Mouse (Mus musculus) hindbrain, embryonic 10.5 days (tissue): ENCODE results near the gene Nuak1. TPM values are rescaled to one million over a fixed set of nuclear protein-coding genes. Genes with fewer than 3 reads are reported as not detected.
A peak's percentile ranks its signal among the peaks of the same experiment; 100 is the strongest.

Source experiments
- DNase-seq: peaks from one replicate; pipeline ENCODE4 v3.0.0-alpha.2; 2017; ENCODE audit warnings: low spot score
- H3K27ac ChIP-seq: fragments of 300-500 bp; sonication (generic); 2 replicates; pipeline ENCODE4 v1.5.1; 2016; ENCODE audit warnings: mild to moderate bottlenecking, moderate library complexity
- H3K27me3 ChIP-seq: fragments of 300-500 bp; sonication (generic); 2 replicates; pipeline ENCODE4 v1.6.1; 2016; ENCODE audit warnings: mild to moderate bottlenecking; ENCODE audit not compliant: poor library complexity, insufficient read depth, severe bottlenecking
- H3K36me3 ChIP-seq: fragments of 300-500 bp; sonication (generic); 2 replicates; pipeline ENCODE4 v1.6.1; 2016; ENCODE audit warnings: mild to moderate bottlenecking, moderate library complexity
- H3K4me1 ChIP-seq: fragments of 300-500 bp; sonication (generic); replicated peaks from 2 replicates; pipeline ENCODE4 v1.6.1; 2016; ENCODE audit warnings: mild to moderate bottlenecking
- H3K4me3 ChIP-seq: fragments of 300-500 bp; sonication (generic); 2 replicates; pipeline ENCODE4 v1.5.1; 2016; ENCODE audit warnings: mild to moderate bottlenecking, moderate library complexity
- H3K9me3 ChIP-seq: fragments of 300-500 bp; sonication (generic); 2 replicates; pipeline ENCODE4 v1.6.1; 2016; ENCODE audit warnings: mild to moderate bottlenecking, moderate library complexity
- WGBS: fragments of 180-500 bp; shearing (Covaris S2); methylation state at CpG from one replicate; pipeline ENCODE4 v1.1.7; 2016; 5-methylcytosine and 5-hydroxymethylcytosine counted together
- polyA plus RNA-seq: library from polyadenylated mRNA; unstranded; fragments of >200 nt; fragmentation: Nextera tagmentation; extraction: Ambion mirVana; gene quantifications from 2 replicates; pipeline ENCODE4 v1.2.1, GENCODE M21; 2016

Gene Nuak1
- polyA plus RNA-seq, 1 experiment from 2014 or later: 3.7 TPM

DNA sequence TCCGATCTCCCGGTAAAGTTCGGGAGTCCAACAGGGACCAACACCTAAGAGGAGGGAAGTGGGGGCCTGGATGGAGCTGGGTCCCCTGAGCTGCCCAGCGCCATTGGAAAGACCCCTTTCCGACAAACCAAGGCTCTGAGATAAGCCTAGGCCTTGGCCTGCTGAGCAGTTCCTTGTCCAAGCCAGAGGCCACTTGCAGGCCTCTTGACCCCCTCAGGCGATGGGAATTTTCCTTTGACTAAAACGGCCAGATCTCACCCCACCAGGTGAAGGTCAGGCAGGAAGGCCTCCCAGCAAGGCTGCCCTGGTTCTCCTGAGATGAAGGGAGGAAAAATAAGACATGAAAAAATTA is 1.0 kb upstream of the Nuak1 start:
- 0% methylated on average over 7 of the region's 7 CpGs for WGBS
- H3K4me1 ChIP-seq: peaks cover 96% of the 10 kb centered on the region
- DNase-seq: peak; percentile 66

DNA sequence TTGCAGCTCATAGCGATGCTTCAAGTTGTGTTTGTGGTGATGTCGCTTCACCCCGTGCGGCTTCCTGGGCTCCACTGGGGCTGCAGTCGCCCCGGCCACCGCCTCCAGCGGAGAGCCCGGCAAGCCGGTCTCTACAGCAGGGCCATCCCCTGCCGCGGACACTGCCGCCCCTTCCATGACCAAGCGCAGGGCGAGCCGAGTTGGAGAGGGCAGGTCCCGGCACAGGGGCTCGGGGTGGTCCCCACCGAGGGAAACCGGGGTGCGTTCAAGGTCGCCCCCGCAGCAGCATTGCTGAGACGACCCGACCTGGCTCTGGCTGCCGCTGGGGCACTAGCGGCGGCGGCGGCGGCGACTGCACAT is 236 bp downstream of the Nuak1 start:
- Histone ChIP-seq H3K9me3 (no peaks in the 10 kb centered on the region), H3K4me3 (peak overlapping the region; percentile 95), H3K4me1 (peaks cover 97% of the 10 kb centered on the region), H3K36me3 (peaks cover 7% of the 10 kb centered on the region), H3K27me3 (no peaks in the 10 kb centered on the region), H3K27ac (peak overlapping the region; percentile 100)
- DNase-seq: no peak
- under 1% methylated on average over 32 of the region's 32 CpGs for WGBS

More for the DNA sequence above, 1.0 kb upstream of the Nuak1 start:
- Histone ChIP-seq H3K4me3 (peak overlapping the region; percentile 95), H3K27ac (peak overlapping the region; percentile 100), H3K9me3 (no peaks in the 10 kb centered on the region), H3K27me3 (no peaks in the 10 kb centered on the region), H3K36me3 (0 out of 2 replicates have a peak, but pooled peaks cover 4% of the 10 kb centered on the region)

DNA sequence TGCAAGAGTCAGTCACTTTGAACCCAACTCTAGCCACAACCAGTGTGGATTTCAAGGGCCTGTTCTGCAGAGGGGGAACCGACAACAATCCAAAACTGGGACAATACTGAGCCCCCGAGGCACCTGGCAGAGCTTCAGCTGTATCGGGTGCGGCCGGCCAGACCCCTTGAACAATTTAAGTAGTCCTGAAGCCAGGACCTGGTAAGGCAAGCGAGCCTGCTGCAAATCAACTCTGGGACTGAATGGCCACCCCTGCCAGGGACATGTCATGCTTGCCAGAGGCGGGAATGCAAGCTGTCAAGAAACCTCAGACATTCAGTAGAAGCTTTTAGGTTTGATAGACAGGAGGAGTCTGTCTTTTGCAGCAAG is 1.2 kb downstream of the Nuak1 start:
- Histone ChIP-seq H3K27ac (peak overlapping the region; percentile 100), H3K4me1 (peaks cover 93% of the 10 kb centered on the region)
- WGBS: 12% methylated on average over 7 of the region's 7 CpGs

DNA sequence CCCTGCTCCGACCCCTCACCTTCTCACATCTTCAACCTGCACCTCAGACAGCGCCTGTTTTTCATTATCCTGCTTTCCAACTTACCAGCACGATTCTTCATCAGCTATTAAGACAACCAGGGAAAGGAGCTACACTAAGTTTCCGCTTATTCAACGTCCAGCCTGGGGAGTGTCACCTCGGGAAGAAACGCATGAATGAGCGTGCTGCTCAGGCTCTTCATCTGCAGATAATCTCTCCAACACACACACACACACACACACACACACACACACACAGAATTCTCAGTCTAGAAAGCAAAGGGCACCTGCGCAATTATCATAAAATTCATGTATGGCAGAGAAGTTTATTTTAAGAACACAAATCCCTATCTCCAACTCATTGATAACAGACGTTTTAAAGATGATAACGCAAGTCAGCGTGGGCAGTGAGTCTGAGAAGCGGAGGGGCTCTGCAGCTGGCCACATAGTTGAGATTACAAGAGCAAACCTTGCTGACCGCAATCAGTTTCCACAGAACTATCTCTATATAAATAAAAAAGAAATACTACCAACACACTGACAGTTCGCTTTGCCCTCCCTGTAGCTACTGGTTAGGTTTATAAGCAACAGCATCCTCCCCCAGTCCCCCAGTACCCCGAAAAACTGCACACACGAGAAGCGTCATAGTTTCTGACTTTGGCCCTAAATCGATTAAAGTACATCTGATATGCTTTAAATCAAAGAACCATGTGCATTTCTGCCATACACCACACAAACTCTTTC is 1.8 kb downstream of the Nuak1 start:
- Histone ChIP-seq H3K9me3 (no peaks in the 10 kb centered on the region), H3K27me3 (no peaks in the 10 kb centered on the region), H3K4me1 (peaks cover 87% of the 10 kb centered on the region), H3K27ac (peak overlapping the region; percentile 100), H3K36me3 (peaks cover 22% of the 10 kb centered on the region), H3K4me3 (peak overlapping the region; percentile 95)
- DNase-seq: no peak
- 32% methylated on average over 19 of the region's 19 CpGs for WGBS

More for the DNA sequence above, 1.2 kb downstream of the Nuak1 start:
- Histone ChIP-seq H3K9me3 (no peaks in the 10 kb centered on the region), H3K27me3 (no peaks in the 10 kb centered on the region), H3K4me3 (peak overlapping the region; percentile 95), H3K36me3 (peaks cover 16% of the 10 kb centered on the region)
- DNase-seq: peak; percentile 48

DNA sequence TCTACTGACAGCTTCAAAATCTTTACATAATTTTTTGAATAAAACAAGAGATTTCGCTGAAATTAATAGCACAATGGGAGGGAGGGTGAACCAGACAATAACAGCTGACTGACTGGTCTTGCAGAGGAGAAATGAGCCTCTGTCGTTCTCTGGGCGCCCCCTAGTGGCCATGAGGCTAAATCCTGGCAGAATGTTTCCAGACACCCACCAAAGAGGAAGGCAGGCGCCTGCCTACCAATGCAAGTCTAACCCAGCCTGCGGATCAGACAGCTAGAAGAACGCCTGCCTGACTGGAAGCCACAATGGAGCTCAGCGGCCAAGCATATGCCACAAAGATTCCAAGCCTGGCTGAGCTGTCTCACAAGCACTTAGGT is 2.4 kb downstream of the Nuak1 start:
- H3K27me3 ChIP-seq: no peaks in the 10 kb centered on the region
- peaks cover 81% of the 10 kb centered on the region for H3K4me1 ChIP-seq
- H3K36me3 ChIP-seq: peaks cover 28% of the 10 kb centered on the region
- no peaks in the 10 kb centered on the region for H3K9me3 ChIP-seq
- DNase-seq: peak; percentile 97
- WGBS: 0% methylated on average over 7 of the region's 7 CpGs
- peak overlapping the region; percentile 95 for H3K4me3 ChIP-seq
- H3K27ac ChIP-seq: peak overlapping the region; percentile 100

DNA sequence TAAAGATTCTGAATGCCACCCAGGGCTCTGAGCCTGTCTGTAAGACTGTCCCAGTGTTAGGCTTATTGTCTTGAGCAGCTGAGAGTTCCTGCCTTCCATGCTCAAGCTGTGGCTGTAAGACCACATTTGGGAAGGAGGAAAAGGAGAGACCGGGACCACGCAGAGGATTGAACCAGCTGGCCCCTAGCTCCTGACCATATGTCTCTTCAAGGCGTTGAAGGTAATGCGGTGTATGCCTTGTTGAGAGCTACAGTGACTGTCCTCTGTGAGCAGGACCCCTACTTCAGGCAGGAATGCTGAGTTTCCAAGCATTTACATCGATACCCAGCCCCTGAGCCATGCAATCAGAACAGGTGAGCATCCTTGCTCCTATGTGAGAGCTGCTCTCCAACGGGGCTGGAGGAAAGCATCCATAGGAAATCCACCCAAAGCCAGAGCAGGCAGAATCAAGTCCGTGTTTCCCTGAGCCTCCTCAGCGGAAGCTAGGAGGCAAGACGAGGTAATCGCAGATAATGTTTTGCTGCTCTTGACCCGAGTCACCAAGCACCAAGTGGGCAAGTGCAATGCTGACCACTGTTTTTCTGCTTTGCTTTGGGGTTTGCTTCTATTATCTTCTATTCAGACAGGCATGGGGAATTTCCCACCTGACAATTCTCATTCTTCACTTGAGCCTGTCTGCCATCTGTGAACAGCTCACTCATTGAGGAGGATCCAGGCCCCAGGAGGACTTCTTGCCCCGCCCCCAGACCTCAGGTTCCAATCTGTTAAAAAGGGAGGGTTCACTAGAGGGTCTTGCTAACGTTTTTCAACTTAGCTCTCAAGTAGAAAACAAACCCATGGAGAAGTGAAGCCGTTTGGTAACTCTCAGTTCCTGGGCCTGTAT is 3.0 kb downstream of the Nuak1 start:
- peak overlapping the region; percentile 100 for H3K27ac ChIP-seq
- 40% methylated on average over 14 of the region's 14 CpGs for WGBS
- peak overlapping the region; percentile 95 for H3K4me3 ChIP-seq
- peaks cover 34% of the 10 kb centered on the region for H3K36me3 ChIP-seq
- no peaks in the 10 kb centered on the region for H3K9me3 ChIP-seq
- peaks cover 75% of the 10 kb centered on the region for H3K4me1 ChIP-seq
- DNase-seq: peak; percentile 62
- no peaks in the 10 kb centered on the region for H3K27me3 ChIP-seq

DNA sequence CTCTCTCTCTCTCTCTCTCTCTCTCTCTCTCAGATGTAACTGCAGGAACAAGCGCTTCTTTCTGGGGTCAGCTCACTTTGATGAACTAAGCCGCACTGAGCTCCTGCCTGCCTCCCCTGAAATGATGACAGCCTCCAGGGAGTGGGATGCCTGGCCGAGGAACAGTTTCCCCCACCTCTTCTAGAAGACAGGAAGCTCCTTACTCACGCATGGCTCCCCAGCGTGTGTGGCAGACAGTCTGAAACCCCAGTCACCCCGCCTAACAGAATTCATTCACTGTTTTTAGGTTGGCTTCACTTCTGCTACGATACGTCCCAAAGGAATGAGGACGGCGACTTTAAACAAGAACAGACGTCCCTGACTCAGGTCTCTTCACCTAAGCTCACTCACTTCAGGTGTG is 4.5 kb downstream of the Nuak1 start:
- Histone ChIP-seq H3K4me1 (peaks cover 60% of the 10 kb centered on the region), H3K27me3 (no peaks in the 10 kb centered on the region), H3K27ac (peak overlapping the region; percentile 3; the same call in 1 of the 2 replicates), H3K4me3 (no peak overlapping the region), H3K36me3 (peaks cover 49% of the 10 kb centered on the region), H3K9me3 (no peaks in the 10 kb centered on the region)
- DNase-seq: no peak
- 59% methylated on average over 11 of the region's 11 CpGs for WGBS

DNA sequence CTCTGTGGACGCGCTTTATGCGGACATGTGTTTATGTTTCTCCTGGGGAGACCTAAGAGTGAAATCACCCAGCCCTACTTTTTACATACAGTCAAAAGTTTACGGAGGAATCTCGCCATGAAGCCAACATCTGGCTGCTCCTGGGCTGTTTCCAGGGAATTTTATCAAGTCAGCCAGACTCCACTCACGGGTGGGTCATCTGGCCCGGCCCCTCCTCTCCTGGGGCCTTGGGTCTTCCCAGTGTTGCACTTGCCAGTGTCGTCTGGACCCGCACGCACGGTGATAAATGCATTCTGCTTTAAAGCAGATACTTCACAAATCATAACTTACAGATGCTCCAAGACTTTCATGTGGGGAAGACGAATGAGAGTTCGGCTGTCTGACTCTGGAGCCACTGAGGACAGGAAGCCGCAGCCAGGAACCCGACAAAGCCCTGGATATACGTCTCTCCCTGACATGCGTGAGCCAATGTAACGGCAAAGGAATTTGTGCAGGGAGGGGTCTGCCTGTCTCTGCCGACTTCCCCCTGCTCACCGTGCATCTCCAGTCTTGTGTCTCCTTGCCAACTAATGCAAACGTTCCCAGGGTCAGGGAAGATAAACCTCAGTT is 7.1 kb downstream of the Nuak1 start:
- no peak overlapping the region for H3K27ac ChIP-seq
- peaks cover 69% of the 10 kb centered on the region for H3K36me3 ChIP-seq
- 90% methylated on average over 21 of the region's 21 CpGs for WGBS
- H3K4me3 ChIP-seq: no peak overlapping the region
- H3K9me3 ChIP-seq: peaks cover 8% of the 10 kb centered on the region
- no peak for DNase-seq
- H3K4me1 ChIP-seq: peaks cover 42% of the 10 kb centered on the region
- no peaks in the 10 kb centered on the region for H3K27me3 ChIP-seq

DNA sequence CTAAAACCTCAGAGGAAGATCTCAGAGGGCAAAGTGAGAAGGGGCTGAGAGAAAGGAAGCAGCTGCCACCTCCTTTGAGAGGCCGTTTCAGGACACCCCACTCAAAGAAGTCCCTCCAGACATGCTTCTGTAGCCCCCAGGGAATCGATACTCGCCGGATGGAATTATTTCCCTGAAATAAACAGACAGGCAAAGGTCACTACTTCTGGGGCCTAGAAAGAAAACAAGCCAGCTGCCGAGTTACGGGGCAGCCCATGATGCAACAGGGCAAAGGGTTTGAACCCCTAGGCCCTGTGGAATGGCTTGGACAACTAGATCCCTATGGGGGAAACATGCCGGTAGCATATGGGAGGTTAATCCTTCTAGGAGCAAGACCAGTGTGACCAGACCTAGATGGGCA is 16.0 kb downstream of the Nuak1 start:
- H3K36me3 ChIP-seq: peaks cover 57% of the 10 kb centered on the region
- no peak overlapping the region for H3K4me3 ChIP-seq
- no peaks in the 10 kb centered on the region for H3K27me3 ChIP-seq
- no peak for DNase-seq
- peaks cover 36% of the 10 kb centered on the region for H3K4me1 ChIP-seq
- H3K9me3 ChIP-seq: 0 out of 2 replicates have a peak, but pooled peaks cover under 1% of the 10 kb centered on the region
- no peak overlapping the region for H3K27ac ChIP-seq
- WGBS: 64% methylated on average over 7 of the region's 7 CpGs

DNA sequence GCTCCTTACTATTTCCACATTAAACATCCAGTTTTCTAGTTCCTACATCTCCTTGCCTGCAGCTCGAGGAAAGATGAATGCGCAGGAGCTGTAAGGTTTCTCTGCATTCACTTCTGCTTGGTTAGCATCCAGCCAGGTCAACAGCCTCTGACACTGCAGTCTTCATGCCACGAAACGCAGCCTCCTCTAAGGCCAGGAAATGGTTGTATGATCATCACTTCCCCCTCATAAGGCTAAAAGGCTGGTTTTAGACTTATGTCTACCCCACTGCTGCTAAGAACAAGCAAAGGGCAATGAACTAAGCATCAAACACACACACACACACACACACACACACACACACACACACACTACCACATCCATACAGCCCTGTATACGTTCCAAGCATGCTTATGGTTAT is 16.5 kb downstream of the Nuak1 start:
- H3K27ac ChIP-seq: 0 out of 2 replicates have a peak overlapping the region, but pooled peaks have one; percentile 23
- no peak for DNase-seq
- peaks cover 57% of the 10 kb centered on the region for H3K36me3 ChIP-seq
- H3K27me3 ChIP-seq: no peaks in the 10 kb centered on the region
- peaks cover 41% of the 10 kb centered on the region for H3K4me1 ChIP-seq
- WGBS: 87% methylated on average over 5 of the region's 5 CpGs
- no peak overlapping the region for H3K4me3 ChIP-seq
- no peaks in the 10 kb centered on the region for H3K9me3 ChIP-seq

DNA sequence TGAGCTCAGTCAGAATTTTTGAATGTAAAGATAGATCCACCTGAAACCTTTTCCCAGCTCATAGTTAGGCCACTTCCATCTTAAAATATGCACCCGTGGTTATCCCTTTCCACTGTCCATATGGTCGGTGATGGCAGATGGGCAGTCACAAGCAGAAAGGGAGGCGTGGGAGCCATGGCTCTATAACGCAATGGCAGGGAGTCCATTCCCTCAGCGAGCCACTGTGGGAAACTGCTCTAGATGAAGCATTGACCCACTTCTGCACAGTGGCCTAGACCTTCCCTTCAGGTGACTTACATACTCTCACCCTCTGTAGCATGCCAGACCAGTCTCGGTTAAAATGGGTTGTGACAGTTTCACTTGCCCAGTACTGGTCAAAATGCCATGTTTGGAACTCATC is 19.8 kb downstream of the Nuak1 start:
- no peak for DNase-seq
- H3K27ac ChIP-seq: no peak overlapping the region
- no peaks in the 10 kb centered on the region for H3K27me3 ChIP-seq
- no peaks in the 10 kb centered on the region for H3K9me3 ChIP-seq
- WGBS: 91% methylated on average over 6 of the region's 6 CpGs
- H3K4me1 ChIP-seq: peaks cover 35% of the 10 kb centered on the region
- H3K4me3 ChIP-seq: no peak overlapping the region
- H3K36me3 ChIP-seq: peaks cover 79% of the 10 kb centered on the region

DNA sequence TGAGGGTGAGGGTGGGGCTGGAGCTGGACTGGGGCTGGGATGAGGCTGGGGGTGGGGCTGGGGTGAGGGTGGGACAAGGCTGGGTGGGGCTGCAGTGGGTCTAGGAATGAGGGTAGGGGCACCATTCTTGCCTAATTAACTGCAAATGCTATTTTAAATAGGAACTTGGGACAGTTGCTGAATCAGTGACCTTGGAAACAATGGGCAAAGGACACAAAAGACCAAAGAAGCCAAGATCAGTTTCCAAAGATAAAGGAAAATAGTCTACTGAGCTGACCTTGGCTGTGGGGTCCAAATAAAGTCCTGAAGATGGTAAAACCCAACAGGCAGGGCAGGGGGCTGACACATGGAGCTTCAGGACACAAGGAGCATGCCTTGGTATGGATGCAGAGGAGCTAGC is 22.0 kb downstream of the Nuak1 start:
- DNase-seq: no peak
- peaks cover 19% of the 10 kb centered on the region for H3K4me1 ChIP-seq
- H3K4me3 ChIP-seq: no peak overlapping the region
- peak overlapping the region; percentile 40 for H3K27ac ChIP-seq
- peaks cover 81% of the 10 kb centered on the region for H3K36me3 ChIP-seq
- no peaks in the 10 kb centered on the region for H3K27me3 ChIP-seq
- H3K9me3 ChIP-seq: no peaks in the 10 kb centered on the region

DNA sequence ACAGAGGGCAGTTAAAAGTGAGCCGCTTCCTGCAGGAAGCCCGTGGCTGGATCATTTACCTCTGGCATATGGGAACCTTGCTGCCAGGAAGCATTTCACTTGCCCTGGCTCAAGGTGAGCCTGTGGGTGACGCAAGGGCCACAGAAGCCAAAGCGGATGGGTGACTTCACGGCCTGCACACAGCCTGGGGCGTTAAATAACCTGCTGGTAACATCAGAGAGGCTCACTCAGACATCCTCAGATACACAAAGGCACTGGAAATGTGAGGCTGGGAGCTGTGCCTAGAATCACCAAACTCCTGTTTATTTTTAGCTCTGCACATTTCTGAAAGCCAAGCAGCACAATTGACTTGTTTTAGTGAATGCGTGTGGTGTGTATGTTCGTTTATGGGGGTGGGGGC is 23.6 kb downstream of the Nuak1 start:
- WGBS: 92% methylated on average over 8 of the region's 8 CpGs
- peaks cover 71% of the 10 kb centered on the region for H3K36me3 ChIP-seq

More for the DNA sequence above, 23.6 kb downstream of the Nuak1 start:
- DNase-seq: no peak
- no peaks in the 10 kb centered on the region for H3K9me3 ChIP-seq
- H3K27ac ChIP-seq: no peak overlapping the region
- H3K27me3 ChIP-seq: no peaks in the 10 kb centered on the region
- no peak overlapping the region for H3K4me3 ChIP-seq
- H3K4me1 ChIP-seq: peaks cover 31% of the 10 kb centered on the region
